Mouse (Mus musculus) ES-E14 (cell line): ENCODE results near the gene Rab15. TPM values are rescaled to one million over a fixed set of nuclear protein-coding genes. Genes with fewer than 3 reads are reported as not detected.

Experiments used
- DNase-seq: peaks from one replicate; pipeline ENCODE4 v3.0.0-alpha.2; 2013; ENCODE audit warnings: low read depth, low spot score
- H3K27ac ChIP-seq: 2 replicates; pipeline ENCODE4 v1.5.1; 2012; ENCODE audit warnings: low read depth, mild to moderate bottlenecking, low read length, moderate library complexity, mixed read lengths; ENCODE audit not compliant: poor library complexity, insufficient read depth, severe bottlenecking
- H3K36me3 ChIP-seq: 2 replicates; pipeline ENCODE4 v1.6.1; 2012; ENCODE audit warnings: mild to moderate bottlenecking, low read length, moderate library complexity, mixed read lengths; ENCODE audit not compliant: control insufficient read depth, poor library complexity, insufficient read depth, severe bottlenecking
- H3K4me1 ChIP-seq, 2 experiments: fragments of 150-350 bp in 1 of 2; sonication (generic) in 1 of 2; 2 replicates each; pipeline ENCODE4 v1.6.1; 2012; ENCODE audit warnings: low read length in 2 of 2, mild to moderate bottlenecking in 1 of 2, mixed read lengths in 1 of 2; ENCODE audit not compliant: control insufficient read depth in 2 of 2, insufficient read depth in 2 of 2, poor library complexity in 1 of 2
- H3K4me3 ChIP-seq, 2 experiments: fragments of 150-350 bp in 1 of 2; sonication (generic) in 1 of 2; 2 replicates each; pipeline ENCODE4 v1.5.1; 2012; ENCODE audit warnings: low read length in 2 of 2, low read depth in 1 of 2, mild to moderate bottlenecking in 1 of 2, mixed read lengths in 1 of 2; ENCODE audit not compliant: insufficient read depth in 1 of 2, poor library complexity in 1 of 2, severe bottlenecking in 1 of 2
- H3K9ac ChIP-seq: 2 replicates; pipeline ENCODE4 v1.6.1; 2012; ENCODE audit warnings: low read depth, mild to moderate bottlenecking, low read length, mixed read lengths; ENCODE audit not compliant: poor library complexity, insufficient read depth, severe bottlenecking
- H3K9me3 ChIP-seq: fragments of 150-350 bp; sonication (generic); 2 replicates; pipeline ENCODE4 v1.6.1; 2012; ENCODE audit warnings: low read depth, mild to moderate bottlenecking, low read length; ENCODE audit not compliant: control insufficient read depth, insufficient read depth
- CHD2 ChIP-seq: IDR thresholded peaks from 2 replicates; pipeline ENCODE4 v1.6.1; 2014; ENCODE audit warnings: mild to moderate bottlenecking, low read depth, low read length, inconsistent platforms
- HCFC1 ChIP-seq: IDR thresholded peaks from 2 replicates; pipeline ENCODE4 v1.6.1; 2012; ENCODE audit warnings: low read length, inconsistent platforms, borderline replicate concordance; ENCODE audit not compliant: insufficient read depth
- MAFK ChIP-seq: IDR thresholded peaks from 2 replicates; pipeline ENCODE4 v1.6.1; 2014; ENCODE audit warnings: mild to moderate bottlenecking, low read depth, low read length, inconsistent platforms; ENCODE audit not compliant: insufficient read depth
- ZC3H11A ChIP-seq: IDR thresholded peaks from 2 replicates; pipeline ENCODE4 v1.6.1; 2012; ENCODE audit warnings: low read depth, mild to moderate bottlenecking, inconsistent platforms, low read length, borderline replicate concordance
- ZNF384 ChIP-seq: IDR thresholded peaks from 2 replicates; pipeline ENCODE4 v1.6.1; 2012; ENCODE audit warnings: low read depth, low read length, inconsistent platforms
- in situ Hi-C, 2 experiments: fragments of 600-800 bp; cut with MboI; formaldehyde crosslinking; loops; one replicate each; pipeline ENCODE4 v1.15.1; 2025; ENCODE audit warnings: low sequenced_read_pairs in 2 of 2, inconsistent platforms in 1 of 2; ENCODE audit not compliant: unreplicated experiment in 2 of 2
- total RNA-seq: library from RNA; depleted of rRNA; stranded (reverse); fragments of 300-350 nt; gene quantifications from 2 replicates; pipeline ENCODE4 v1.2.3, GENCODE M21; 2012

Gene Rab15
- total RNA-seq, 1 experiment = 9.5 TPM

- no peak for DNase-seq
- Histone ChIP-seq H3K27ac (no peak overlapping the region; the same call in 1 of the 2 replicates), H3K9ac (peak overlapping the region; percentile 94), H3K9me3 (no peaks in the 10 kb centered on the region), H3K36me3 (no peaks in the 10 kb centered on the region), H3K4me1 (peaks cover 0 to 6% of the 10 kb centered on the region in 2 experiments; a peak in 2 of 4 replicates), H3K4me3 (peak overlapping the region; percentile 80 to 93)
- TF ChIP-seq ZC3H11A = no peak
- no peak for TF ChIP-seq CHD2
- no peak for TF ChIP-seq MAFK
- TF ChIP-seq ZNF384 = no peak
- TF ChIP-seq HCFC1 = no peak
- in situ Hi-C loops = no loop called here
Observed at GRCm38 (mm10) chr12:76837844-76838650, 15.3 kb upstream of the Rab15 start.

- Histone ChIP-seq H3K27ac (peak overlapping the region; percentile 68), H3K9ac (peak overlapping the region; percentile 94), H3K9me3 (no peaks in the 10 kb centered on the region), H3K4me3 (peak overlapping the region; percentile 80 to 93), H3K4me1 (peaks cover 0 to 6% of the 10 kb centered on the region in 2 experiments; a peak in 2 of 4 replicates), H3K36me3 (no peaks in the 10 kb centered on the region)
- DNase-seq = peak; percentile 96
- in situ Hi-C loops = no loop called here
- TF ChIP-seq HCFC1 (peak; percentile 94), ZC3H11A (peak; percentile 87), CHD2 (no peak), ZNF384 (peak; percentile 61)
Observed at GRCm38 (mm10) chr12:76837101-76837843, 14.6 kb upstream of the Rab15 start.

GRCm38 (mm10) chr12:76832704-76833103 is 10.0 kb upstream of the Rab15 start:
- no peaks in the 10 kb centered on the region for H3K36me3 ChIP-seq
- no peak overlapping the region for H3K9ac ChIP-seq
- peaks cover 0 to 2% of the 10 kb centered on the region in 2 experiments; a peak in 1 of 4 replicates for H3K4me1 ChIP-seq
- no peak overlapping the region for H3K4me3 ChIP-seq
- in situ Hi-C loops = no loop called here
- TF ChIP-seq ZC3H11A = peak; percentile 46; the same call in 1 of the 2 replicates
- TF ChIP-seq CHD2 = no peak
- DNase-seq = no peak
- no peaks in the 10 kb centered on the region for H3K9me3 ChIP-seq
- H3K27ac ChIP-seq = no peak overlapping the region

- Histone ChIP-seq H3K9ac (no peak overlapping the region), H3K4me1 (peaks cover 0 to 11% of the 10 kb centered on the region in 2 experiments; a peak in 1 of 4 replicates), H3K4me3 (no peak overlapping the region), H3K36me3 (no peaks in the 10 kb centered on the region), H3K27ac (no peak overlapping the region), H3K9me3 (no peaks in the 10 kb centered on the region)
- no peak for DNase-seq
- TF ChIP-seq MAFK (no peak), ZNF384 (no peak)
- in situ Hi-C loops = no loop called here
Observed at GRCm38 (mm10) chr12:76825283-76825682, 2.6 kb upstream of the Rab15 start.
